9 mouse cellular contexts compared by ENCODE assay signal in the genomic region with DNA sequence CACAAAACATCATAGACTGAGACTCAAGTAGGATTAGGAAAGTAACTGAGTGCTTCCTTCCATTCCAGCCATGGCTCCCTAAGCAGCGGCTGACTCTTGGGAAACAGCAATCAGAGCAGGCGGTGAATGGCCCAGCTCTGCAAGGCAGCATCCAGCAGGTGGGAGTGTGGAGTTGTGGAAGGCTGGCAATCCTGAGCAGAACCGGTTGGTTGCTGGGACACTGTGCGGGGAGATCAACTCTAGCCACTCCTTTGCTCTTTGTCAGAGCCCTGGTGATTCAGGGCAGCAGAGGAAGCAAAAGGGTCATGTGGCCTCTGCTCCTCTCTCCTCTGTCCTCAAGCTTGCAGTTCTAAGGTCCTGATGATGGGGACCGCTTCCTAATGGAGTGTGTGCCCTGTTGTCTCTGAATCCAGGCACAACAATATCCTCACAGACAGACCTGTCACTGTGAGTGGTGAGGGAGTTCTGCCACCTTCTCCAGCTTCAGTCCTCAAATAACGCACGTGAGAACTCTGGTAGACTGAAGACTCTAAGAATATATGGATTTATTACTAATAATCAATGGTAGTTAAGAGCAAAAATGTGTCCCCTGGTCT. TPM values are rescaled to one million over a fixed set of nuclear protein-coding genes. Genes with fewer than 3 reads are reported as not detected.
A peak's percentile ranks its signal among the peaks of the same experiment; 100 is the strongest.
DNase-seq lines count a peak whose midpoint lies in the region; ATAC-seq lines count a peak whose summit lies in the region.
"Had no signal": no experiment of that assay in that cellular context is flagged by ENCODE, and none has a peak within 500 bp of the region (broad histone marks: within the 10 kb centered on the region; RNA-seq: fewer than 3 reads in every experiment).

No protein-coding gene starts in this region.

- no peak overlapping the region for H3K9ac ChIP-seq in intestine, embryonic 15.5 days
- H3K9ac ChIP-seq in midbrain, embryonic 11.5 days (ENCODE audit: low read length) = no peak overlapping the region
- no peak overlapping the region for H3K9ac ChIP-seq in stomach, embryonic 14.5 days (replicated peaks; ENCODE audit: low read depth, low read length)
- H3K9ac ChIP-seq: limb, embryonic 15.5 days had no signal

- peak; percentile 84 for DNase-seq in adrenal gland, postnatal 10 days
- DNase-seq in embryo, embryonic 10.5 days (ENCODE audit: low spot score) = peak; percentile 91
- peak; percentile 53 for DNase-seq in gastrocnemius, postnatal 36 days
- peak; percentile 66 to 74 for DNase-seq in left cerebral cortex, postnatal 36 days (ENCODE audit: low spot score in 2 of 2)
- DNase-seq in midbrain, embryonic 11.5 days (ENCODE audit: low spot score, missing footprints) = peak; percentile 94

- H3K9me3 ChIP-seq in intestine, embryonic 15.5 days = no peaks in the 10 kb centered on the region
- H3K9me3 ChIP-seq in midbrain, embryonic 11.5 days (ENCODE audit: control insufficient read depth, low read length) = no peaks in the 10 kb centered on the region
- H3K9me3 ChIP-seq in stomach, embryonic 14.5 days (ENCODE audit: control insufficient read depth, low read depth, low read length) = no peaks in the 10 kb centered on the region
- H3K9me3 ChIP-seq: limb, embryonic 15.5 days had no signal

- H3K4me2 ChIP-seq in intestine, embryonic 15.5 days (replicated peaks) = no peak overlapping the region
- H3K4me2 ChIP-seq in midbrain, embryonic 11.5 days = no peak overlapping the region
- H3K4me2 ChIP-seq in stomach, embryonic 14.5 days (replicated peaks; ENCODE audit: low read depth, low read length) = no peak overlapping the region
- H3K4me2 ChIP-seq: limb, embryonic 15.5 days had no signal

- no peaks in the 10 kb centered on the region for H3K27me3 ChIP-seq in intestine, embryonic 15.5 days (replicated peaks)
- no peaks in the 10 kb centered on the region for H3K27me3 ChIP-seq in midbrain, embryonic 11.5 days (ENCODE audit: control insufficient read depth, insufficient read depth, low read length)
- no peaks in the 10 kb centered on the region for H3K27me3 ChIP-seq in stomach, embryonic 14.5 days (ENCODE audit: control insufficient read depth, insufficient read depth, low read length)
- H3K27me3 ChIP-seq: limb, embryonic 15.5 days had no signal

- H3K27ac ChIP-seq in intestine, embryonic 15.5 days = no peak overlapping the region
- no peak overlapping the region for H3K27ac ChIP-seq in midbrain, embryonic 11.5 days (ENCODE audit: low read depth, low read length)
- H3K27ac ChIP-seq in stomach, embryonic 14.5 days (ENCODE audit: low read length) = no peak overlapping the region
- H3K27ac ChIP-seq: limb, embryonic 15.5 days had no signal

- H3K4me3 ChIP-seq in intestine, embryonic 15.5 days (replicated peaks) = no peak overlapping the region
- H3K4me3 ChIP-seq in midbrain, embryonic 11.5 days (ENCODE audit: low read depth, low read length) = no peak overlapping the region
- no peak overlapping the region for H3K4me3 ChIP-seq in stomach, embryonic 14.5 days (ENCODE audit: low read depth, low read length)
- H3K4me3 ChIP-seq: limb, embryonic 15.5 days had no signal

- ATAC-seq in intestine, embryonic 15.5 days = peak; percentile 88
- peak; percentile 96 for ATAC-seq in midbrain, embryonic 11.5 days (ENCODE audit: low FRiP score)
- ATAC-seq in stomach, embryonic 14.5 days (ENCODE audit: insufficient number of reproducible peaks, insufficient read depth, low FRiP score, low read depth) = peak; percentile 89
- ATAC-seq in erythroblast, adult 5-6 weeks (replicated peaks; ENCODE audit: low FRiP score, poor library complexity, severe bottlenecking) = no peak

- H3K4me1 ChIP-seq in intestine, embryonic 15.5 days (replicated peaks) = no peaks in the 10 kb centered on the region
- H3K4me1 ChIP-seq in midbrain, embryonic 11.5 days (ENCODE audit: control insufficient read depth, insufficient read depth, low read length) = no peaks in the 10 kb centered on the region
- no peaks in the 10 kb centered on the region for H3K4me1 ChIP-seq in stomach, embryonic 14.5 days (ENCODE audit: control insufficient read depth, insufficient read depth, low read length)

- no peaks in the 10 kb centered on the region for H3K36me3 ChIP-seq in intestine, embryonic 15.5 days
- no peaks in the 10 kb centered on the region for H3K36me3 ChIP-seq in midbrain, embryonic 11.5 days (ENCODE audit: control insufficient read depth, insufficient read depth, low read length)
- H3K36me3 ChIP-seq in stomach, embryonic 14.5 days (ENCODE audit: control insufficient read depth, insufficient read depth, low read length) = no peaks in the 10 kb centered on the region
- H3K36me3 ChIP-seq: limb, embryonic 15.5 days had no signal

- 21% methylated on average over 7 of the region's 7 CpGs for WGBS in intestine, embryonic 15.5 days
- WGBS in midbrain, embryonic 11.5 days = 16% methylated on average over 7 of the region's 7 CpGs
- 23% methylated on average over 7 of the region's 7 CpGs for WGBS in stomach, embryonic 14.5 days

- intact Hi-C loops in gastrocnemius, postnatal 36 days (cut with DNase I) = loop anchor here (5.0 kb wide), 1 partner anchor 84 kb away; no protein-coding TSS in a partner anchor
- intact Hi-C loops in left cerebral cortex, postnatal 36 days (cut with DNase I) = loop anchor here (5.0 to 10.0 kb wide), 2 partner anchors 89 to 576 kb away; no protein-coding TSS in a partner anchor

RNA-seq across cellular contexts. Expression of a gene that starts 11.7 kb away (rescaled TPM):
- total RNA-seq in adrenal gland, postnatal 10 days (2021) = not detected
- not detected for total RNA-seq in gastrocnemius, postnatal 36 days (2021)
- not detected in 2 replicates for polyA plus RNA-seq in intestine, embryonic 15.5 days (2015; fragmentation: Nextera tagmentation; extraction: Ambion mirVana)
- total RNA-seq in left cerebral cortex, postnatal 36 days (2021) = not detected
- polyA plus RNA-seq in midbrain, embryonic 11.5 days (2014; fragmentation: Nextera tagmentation; extraction: Ambion mirVana) = not detected in 2 replicates
- not detected in 2 replicates for polyA plus RNA-seq in stomach, embryonic 14.5 days (2014; fragmentation: Nextera tagmentation; extraction: Ambion mirVana)
- not detected in 2 replicates for total RNA-seq in erythroblast, adult 5-6 weeks (2015; ENCODE audit: low replicate concordance)
- total RNA-seq in erythroblast, adult 5-6 weeks (2017; ENCODE audit: low replicate concordance) = not detected in 2 replicates
- polyA plus RNA-seq: limb, embryonic 15.5 days had no signal

RNA-seq across cellular contexts. Expression of a gene that starts 25.4 kb away (rescaled TPM):
- 10 to 100 TPM; 22.3 to 29.2 TPM for total RNA-seq in adrenal gland, postnatal 10 days (2021)
- total RNA-seq in gastrocnemius, postnatal 36 days (2021) = 1 to 10 TPM; 4.1 to 4.4 TPM
- 18.8 and 21.9 TPM in 2 replicates for polyA plus RNA-seq in intestine, embryonic 15.5 days (2015; fragmentation: Nextera tagmentation; extraction: Ambion mirVana)
- 10 to 100 TPM; 24.3 to 25.4 TPM for total RNA-seq in left cerebral cortex, postnatal 36 days (2021)
- polyA plus RNA-seq in midbrain, embryonic 11.5 days (2014; fragmentation: Nextera tagmentation; extraction: Ambion mirVana) = 47.4 and 51.4 TPM in 2 replicates
- polyA plus RNA-seq in stomach, embryonic 14.5 days (2014; fragmentation: Nextera tagmentation; extraction: Ambion mirVana) = 24.3 and 24.8 TPM in 2 replicates
- total RNA-seq in erythroblast, adult 5-6 weeks (2015; ENCODE audit: low replicate concordance) = not detected in 2 replicates
- under 0.01 and 0.42 TPM in 2 replicates for total RNA-seq in erythroblast, adult 5-6 weeks (2017; ENCODE audit: low replicate concordance)
